17 mouse cellular contexts compared by ENCODE assay signal in the genomic region with DNA sequence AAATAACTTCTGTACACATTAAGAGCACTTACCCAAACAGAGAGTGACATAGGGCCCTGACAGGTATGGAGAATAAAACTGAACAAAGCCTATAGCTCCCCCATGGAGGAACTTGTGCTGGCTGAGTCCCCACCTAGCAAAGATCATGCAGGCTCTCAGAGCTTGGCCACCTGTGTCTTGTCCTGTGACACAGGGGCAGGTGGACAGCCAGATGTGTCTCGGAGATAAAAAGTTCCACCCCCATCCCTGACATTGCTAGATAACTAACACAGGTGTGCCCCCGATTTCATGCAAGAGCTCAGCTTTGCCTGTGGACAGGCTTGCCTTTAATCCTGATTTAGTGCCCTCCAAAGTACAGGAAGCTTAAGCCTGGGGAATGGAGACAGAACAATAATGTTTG. TPM values are rescaled to one million over a fixed set of nuclear protein-coding genes. Genes with fewer than 3 reads are reported as not detected.
"Had no signal": no experiment of that assay in that cellular context is flagged by ENCODE, and none has a peak within 500 bp of the region (broad histone marks: within the 10 kb centered on the region; RNA-seq: fewer than 3 reads in every experiment).

No protein-coding gene starts in this region.

- DNase-seq: gastrocnemius, adult 2 months; gastrocnemius, postnatal 10 days; gastrocnemius, postnatal 25 days; heart, adult 2 months; heart, postnatal 14 days; heart, postnatal 4 days; kidney, adult 11 months; kidney, adult 2 months; kidney, adult 9 months; kidney, postnatal 4 days had no signal

- ATAC-seq: hindbrain, postnatal 0 days; intestine, embryonic 16.5 days had no signal

RNA-seq across cellular contexts. Expression of a gene that starts 13.8 kb away (rescaled TPM):
- total RNA-seq: granulocyte monocyte progenitor cell, adult 5-6 weeks; heart, adult 2 months; heart, postnatal 4 days; layer of hippocampus, adult 2 months; liver, adult 2 months had no signal
- polyA plus RNA-seq: intestine, embryonic 14.5 days; intestine, embryonic 16.5 days; kidney, embryonic 15.5 days had no signal
